Mouse (Mus musculus): ENCODE results near the gene E030018B13Rik.

The E030018B13Rik gene

DNA sequence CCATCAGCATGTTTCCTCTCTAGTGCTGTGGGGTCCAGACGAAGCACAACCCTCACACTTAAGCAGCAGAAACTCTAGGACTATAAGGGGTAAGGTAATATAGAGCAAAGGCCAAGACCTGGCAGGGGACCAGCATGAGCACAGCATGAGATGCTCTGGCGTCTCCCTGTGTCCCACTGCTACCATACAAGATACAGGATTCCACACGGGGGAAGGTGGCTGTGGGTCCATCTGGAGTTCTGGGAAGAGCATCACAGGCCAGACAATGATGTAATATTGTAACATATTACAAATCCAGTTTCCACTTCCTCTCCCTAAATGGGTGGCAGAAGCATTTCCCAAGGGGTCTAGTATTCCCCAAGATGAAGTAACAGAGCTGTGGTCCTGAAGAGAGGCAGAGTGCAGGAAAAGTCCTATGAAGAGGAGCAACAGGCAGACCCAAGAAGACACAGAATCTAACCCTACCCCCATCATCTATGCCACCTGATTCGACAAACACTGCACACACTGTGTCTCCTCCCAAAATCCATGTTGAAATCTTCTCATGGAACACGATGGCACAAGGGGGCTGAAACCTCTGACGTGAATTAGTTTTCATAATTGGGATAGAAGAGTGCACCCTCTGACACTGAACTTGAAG, at the start of gene E030018B13Rik:
Gene E030018B13Rik (plus strand): TSS at position 590 of the 640 bp plus-strand sequence.
- no peak for DNase-seq

- DNase-seq, result no peak
These were observed 48.2 kb upstream of the E030018B13Rik start for GRCm38 (mm10) chr7:63868356-63868918.

DNA sequence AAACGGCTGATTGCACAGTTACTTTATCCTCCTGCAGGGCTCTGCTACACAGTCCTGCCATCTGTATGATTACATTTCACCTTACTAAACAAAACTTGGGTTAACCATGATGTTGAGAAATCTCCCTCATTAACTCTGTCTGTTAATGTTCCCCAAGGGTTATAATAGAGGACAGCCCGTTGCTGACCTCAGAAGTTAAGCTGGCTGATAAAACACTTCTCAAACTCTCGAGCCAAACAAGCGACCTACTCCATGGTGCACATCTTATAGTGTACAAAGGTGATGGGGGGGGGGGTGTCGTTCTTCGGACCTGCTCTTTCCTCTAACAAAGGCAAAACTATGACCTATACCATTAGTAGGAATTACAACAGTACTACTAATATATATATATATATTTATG, 45.0 kb upstream of the E030018B13Rik start:
- no peak for DNase-seq

GRCm38 (mm10) chr7:63873880-63874279, 42.8 kb upstream of the E030018B13Rik start:
- DNase-seq, result no peak

DNA sequence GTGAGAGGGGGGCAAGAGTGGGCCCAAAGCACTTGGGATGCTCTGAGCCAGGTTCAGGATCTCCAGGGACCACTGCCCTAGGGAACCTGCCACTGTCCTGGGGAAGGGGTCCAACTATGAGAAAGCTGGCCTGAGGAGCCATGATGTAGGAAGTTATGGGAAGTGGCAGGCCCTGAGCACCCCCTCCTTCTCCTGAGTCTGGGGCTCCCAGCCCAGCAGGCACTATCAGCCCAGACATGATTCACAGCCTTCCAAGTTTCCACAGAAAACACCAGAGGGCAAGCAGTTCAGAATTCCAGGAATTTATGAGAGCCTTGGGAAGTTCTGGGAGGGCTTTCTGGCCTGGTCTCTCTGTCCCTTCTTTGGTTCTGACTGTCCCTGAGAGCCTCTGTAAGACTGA, 41.0 kb upstream of the E030018B13Rik start:
- no peak for DNase-seq

GRCm38 (mm10) chr7:63876640-63877039, 40.0 kb upstream of the E030018B13Rik start:
- DNase-seq, result no peak

DNA sequence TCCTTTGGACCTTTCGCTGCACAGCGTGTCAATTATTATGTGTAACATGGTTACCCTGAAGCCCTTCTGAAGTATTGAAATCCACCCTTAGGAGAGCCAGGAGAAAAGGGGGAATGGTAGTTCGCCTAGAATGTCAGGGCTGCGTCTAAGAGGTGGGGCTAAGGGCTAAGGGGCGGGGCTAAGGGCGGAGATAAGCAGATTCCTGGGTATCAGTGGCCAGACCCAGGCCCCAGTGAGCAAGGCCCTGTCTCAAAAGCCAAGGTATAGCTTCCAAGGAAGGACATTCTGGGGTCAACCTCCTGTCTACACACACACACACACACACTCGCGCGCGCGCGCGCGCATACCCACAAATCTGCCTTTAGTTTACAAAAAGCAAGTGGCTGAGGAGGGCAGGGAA, 39.0 kb upstream of the E030018B13Rik start:
- DNase-seq, result no peak

GRCm38 (mm10) chr7:63879583-63879982, 37.1 kb upstream of the E030018B13Rik start:
- DNase-seq, result peak; percentile 71

GRCm38 (mm10) chr7:63882739-63883138, 33.9 kb upstream of the E030018B13Rik start:
- DNase-seq, result peak; percentile 78

- no peak for DNase-seq
These were observed 31.6 kb upstream of the E030018B13Rik start for GRCm38 (mm10) chr7:63885025-63885424.

DNA sequence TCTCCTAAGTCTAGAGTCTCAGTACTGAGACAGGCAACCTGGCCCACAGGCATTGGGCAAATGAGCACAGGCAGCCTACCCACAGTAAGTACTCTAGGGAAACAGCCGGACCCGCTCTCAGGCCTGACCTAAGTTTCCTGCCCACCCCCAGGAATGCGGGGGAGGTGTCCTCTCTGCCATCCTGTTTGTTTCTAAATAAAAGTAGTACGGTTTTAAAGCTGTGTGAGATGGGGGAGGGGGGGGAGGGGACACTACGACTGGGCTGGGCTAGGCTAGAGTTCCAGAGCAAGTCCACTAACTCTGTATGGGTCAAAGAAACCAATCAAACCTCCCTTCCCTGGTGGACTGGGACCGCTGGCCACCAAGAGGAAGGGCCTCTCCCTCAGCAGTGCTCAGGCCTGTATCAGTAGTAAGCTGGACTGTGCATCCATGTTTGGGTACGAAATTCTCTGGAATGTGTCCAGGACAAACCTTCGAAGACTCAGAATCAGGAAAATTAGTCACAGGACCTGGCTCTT, 29.6 kb upstream of the E030018B13Rik start:
- peak; percentile 31 for DNase-seq

DNA sequence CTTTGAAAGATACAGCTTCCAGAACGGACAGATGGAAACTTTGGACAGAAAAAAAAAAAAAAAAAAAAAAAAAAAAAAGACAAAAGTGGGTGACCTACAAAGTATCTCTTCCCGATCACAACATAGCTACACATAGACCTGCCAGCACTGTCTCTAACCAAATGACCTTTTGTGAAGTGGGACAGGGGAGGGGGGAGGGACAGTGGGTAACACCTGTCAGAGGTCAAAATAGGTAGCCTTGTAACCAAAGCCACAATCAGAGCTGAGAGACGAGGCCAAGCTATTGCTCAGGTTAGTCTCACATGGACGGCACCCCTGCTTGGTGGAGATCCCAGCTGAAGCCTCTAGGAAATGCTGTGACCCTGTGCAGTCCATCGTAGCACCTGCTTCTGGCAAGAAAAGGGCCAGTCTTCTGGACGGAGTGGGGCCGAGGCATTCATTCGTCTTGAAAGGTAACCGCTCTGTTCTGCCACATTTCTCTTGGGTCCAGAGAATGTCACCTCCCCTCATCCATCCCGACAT, 29.0 kb upstream of the E030018B13Rik start:
- peak; percentile 43 for DNase-seq

DNA sequence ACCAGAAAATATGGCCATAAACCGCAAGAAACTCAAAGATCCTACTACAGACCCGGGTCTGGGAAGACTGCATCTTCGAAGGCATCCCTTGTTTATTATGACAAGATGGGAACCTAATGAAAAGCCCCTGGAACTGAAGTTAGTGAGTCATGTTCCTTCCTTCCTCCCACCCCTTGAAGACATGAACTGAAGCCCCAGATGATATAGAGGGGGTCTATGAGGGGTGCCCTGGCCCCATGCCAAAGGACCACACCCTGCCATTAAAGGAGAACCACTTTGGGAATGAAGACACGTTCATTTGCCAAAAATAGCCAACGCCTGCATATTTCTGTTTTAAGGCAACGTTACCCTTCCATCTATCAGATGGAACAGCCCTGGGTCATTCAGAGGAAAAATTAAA, 28.0 kb upstream of the E030018B13Rik start:
- DNase-seq, result peak; percentile 57

DNA sequence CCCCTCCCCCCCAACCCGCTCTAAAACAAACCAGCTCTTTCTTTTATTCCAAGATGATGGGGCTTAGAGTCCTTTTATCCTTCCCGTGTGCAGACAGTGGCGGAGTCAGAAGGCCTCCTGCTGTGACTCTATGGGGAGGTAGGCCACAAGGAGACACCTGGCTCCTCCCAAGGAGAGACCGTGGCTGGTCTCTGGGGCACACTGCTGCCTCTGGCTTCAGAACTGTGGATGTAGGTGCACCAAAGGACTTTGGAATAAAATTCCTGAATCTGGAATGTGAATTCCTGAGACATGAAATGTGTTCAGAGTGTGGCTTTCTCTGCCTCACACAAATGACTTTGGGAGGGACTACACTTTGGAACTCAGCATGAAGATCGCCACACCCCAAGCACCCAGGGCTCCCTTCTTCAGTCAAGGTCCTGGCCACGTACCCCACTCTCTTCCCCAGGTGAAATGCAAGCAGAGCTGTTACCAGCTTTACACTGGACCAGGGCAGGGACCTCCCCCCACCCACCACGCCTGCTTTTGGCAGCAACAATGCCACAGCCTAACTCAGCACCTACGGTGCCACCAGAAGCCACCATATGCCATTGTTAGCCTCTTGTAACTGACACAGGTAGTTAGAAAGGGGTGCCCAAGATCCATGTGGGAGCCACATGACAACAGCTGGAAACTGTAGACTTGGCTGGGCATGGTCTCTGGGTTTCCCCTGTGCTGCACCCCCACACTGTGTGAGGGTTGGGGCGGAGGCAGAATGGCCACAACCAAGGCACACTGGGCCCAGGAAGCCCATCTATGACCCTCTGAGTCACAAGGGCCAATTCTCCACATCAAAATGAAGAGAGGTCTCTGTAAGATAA, 27.3 kb upstream of the E030018B13Rik start:
- DNase-seq, result peak; percentile 65

GRCm38 (mm10) chr7:63891488-63892075, 25.1 kb upstream of the E030018B13Rik start:
- DNase-seq, result no peak

GRCm38 (mm10) chr7:63893201-63893600, 23.5 kb upstream of the E030018B13Rik start:
- no peak for DNase-seq

- peak; percentile 79 for DNase-seq
These were observed 22.9 kb upstream of the E030018B13Rik start for GRCm38 (mm10) chr7:63893729-63894128.

GRCm38 (mm10) chr7:63894662-63895061, 22.0 kb upstream of the E030018B13Rik start:
- DNase-seq, result no peak

DNA sequence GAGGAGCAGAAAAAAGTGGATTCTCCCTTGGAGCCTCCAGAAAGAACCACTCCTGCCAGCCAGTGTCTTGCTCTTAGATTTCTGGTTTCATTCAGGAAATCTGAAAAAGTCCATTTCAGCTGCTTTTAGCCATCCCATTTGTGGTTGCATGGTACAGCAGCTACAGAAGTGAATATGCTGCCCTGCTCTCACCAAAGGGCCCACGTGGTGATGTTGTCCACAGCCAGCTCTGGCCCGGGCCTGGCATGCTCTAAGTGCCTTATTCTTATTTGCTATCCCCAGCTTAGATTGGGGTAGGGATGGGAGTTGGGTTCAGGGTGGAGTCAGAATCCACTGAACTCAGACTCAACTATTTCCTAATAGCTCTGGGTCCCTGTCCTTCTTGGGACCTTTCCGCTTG, 21.4 kb upstream of the E030018B13Rik start:
- no peak for DNase-seq

- peak; percentile 71 for DNase-seq
These were observed 20.2 kb upstream of the E030018B13Rik start for GRCm38 (mm10) chr7:63896276-63896967.

DNA sequence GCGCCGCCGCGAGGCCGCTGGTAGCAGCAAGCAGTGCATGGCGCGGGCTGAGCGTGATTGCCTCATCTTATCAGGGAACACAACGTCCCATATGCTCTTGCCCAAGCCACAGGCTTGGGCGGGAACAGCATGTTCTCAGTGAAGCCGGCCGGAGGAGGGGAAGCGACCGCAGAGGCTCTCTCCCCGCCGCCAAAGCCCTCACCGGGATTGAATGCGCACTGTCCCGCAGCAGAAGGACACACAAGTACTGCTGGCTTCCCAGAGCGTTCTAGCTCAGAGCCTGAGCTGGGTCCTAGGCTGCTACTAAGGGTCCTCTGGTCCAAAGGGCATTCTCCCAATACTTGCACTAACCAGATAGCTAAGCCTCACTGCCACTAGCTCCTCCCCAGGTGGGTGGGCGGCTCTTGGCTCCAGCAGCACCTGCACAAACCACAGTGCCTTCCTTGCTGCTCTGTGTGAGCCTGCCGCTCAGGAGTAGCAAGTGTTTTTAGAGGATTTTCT, 19.6 kb upstream of the E030018B13Rik start:
- peak; percentile 97 for DNase-seq

DNA sequence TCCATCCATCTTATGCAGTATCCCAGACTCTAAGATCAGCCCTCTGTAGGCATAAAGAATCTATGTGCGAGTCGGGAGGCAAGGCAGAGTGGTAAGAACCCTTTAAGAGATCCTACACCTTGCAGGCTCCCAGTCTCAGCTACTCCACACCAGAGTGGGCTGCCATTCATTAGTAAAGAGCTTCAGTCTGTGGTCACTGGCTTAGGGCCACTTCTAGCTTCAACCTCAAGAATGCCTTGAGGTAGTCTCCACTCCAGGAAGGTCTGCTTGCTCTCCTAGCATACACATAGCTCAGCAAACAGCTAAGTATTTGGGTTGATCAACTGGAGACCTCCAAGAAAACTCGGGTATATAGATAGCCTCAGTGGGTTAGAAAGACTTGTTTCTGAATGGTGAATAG, 19.0 kb upstream of the E030018B13Rik start:
- no peak for DNase-seq
